Mouse (Mus musculus) myocyte (in vitro differentiated cells): ENCODE results near the gene Bsnd.

Experiments used
- CEBPB ChIP-seq: IDR thresholded peaks from 2 replicates; pipeline ENCODE4 v1.6.1; 2011; ENCODE audit warnings: mild to moderate bottlenecking, moderate library complexity; ENCODE audit not compliant: poor library complexity, insufficient read depth, severe bottlenecking
- E2F4 ChIP-seq: IDR thresholded peaks from one replicate; pipeline ENCODE4 v1.6.1; 2011; ENCODE audit warnings: mild to moderate bottlenecking, control low read depth, moderate library complexity; ENCODE audit not compliant: insufficient read depth
- MAX ChIP-seq: IDR thresholded peaks from one replicate; pipeline ENCODE4 v1.6.1; 2011; ENCODE audit warnings: low read depth, mild to moderate bottlenecking, control low read depth
- MYOD1 ChIP-seq, 3 experiments: IDR thresholded peaks; one replicate each; pipeline ENCODE4 v1.6.1; 2011; ENCODE audit warnings: control low read depth in 2 of 3, low read depth in 2 of 3, mild to moderate bottlenecking in 2 of 3, moderate library complexity in 1 of 3; ENCODE audit not compliant: insufficient read length in 2 of 3, control insufficient read depth in 1 of 3
- MYOG ChIP-seq, 3 experiments: IDR thresholded peaks; one replicate each; pipeline ENCODE4 v1.6.1; 2011; ENCODE audit warnings: control low read depth in 2 of 3, low read depth in 2 of 3, mild to moderate bottlenecking in 2 of 3; ENCODE audit not compliant: insufficient read length in 2 of 3, control insufficient read depth in 1 of 3, insufficient read depth in 1 of 3
- POLR2A ChIP-seq: IDR thresholded peaks from one replicate; pipeline ENCODE4 v1.6.1; 2011; ENCODE audit warnings: low read depth, mild to moderate bottlenecking, control low read depth, moderate library complexity; ENCODE audit not compliant: insufficient read length
- POLR2AphosphoS2 ChIP-seq: IDR thresholded peaks from one replicate; pipeline ENCODE4 v1.6.1; 2011; ENCODE audit warnings: low read depth, control low read depth; ENCODE audit not compliant: insufficient read length
- REST ChIP-seq: IDR thresholded peaks from one replicate; pipeline ENCODE4 v1.6.1; 2011; ENCODE audit warnings: mild to moderate bottlenecking, control low read depth, moderate library complexity; ENCODE audit not compliant: insufficient read depth, insufficient read length
- SRF ChIP-seq: IDR thresholded peaks from one replicate; pipeline ENCODE4 v1.6.1; 2011; ENCODE audit warnings: low read depth; ENCODE audit not compliant: control insufficient read depth, insufficient read length
- TCF12 ChIP-seq: IDR thresholded peaks from one replicate; pipeline ENCODE4 v1.6.1; 2011; ENCODE audit warnings: mild to moderate bottlenecking, control low read depth; ENCODE audit not compliant: poor library complexity, insufficient read depth, severe bottlenecking
- TCF3 ChIP-seq: IDR thresholded peaks from one replicate; pipeline ENCODE4 v1.6.1; 2011; ENCODE audit warnings: low read depth, control low read depth; ENCODE audit not compliant: insufficient read length
- USF1 ChIP-seq: IDR thresholded peaks from one replicate; pipeline ENCODE4 v1.6.1; 2011; ENCODE audit warnings: low read depth, mild to moderate bottlenecking, control low read depth, moderate library complexity

- TF ChIP-seq SRF (no peak), POLR2A (no peak), TCF12 (no peak), MYOD1 (IDR thresholded peaks at IDR 0.05; ENCODE audit: control insufficient read depth in 1 of 3, insufficient read length in 2 of 3, low read depth in 2 of 3) (no peak), POLR2AphosphoS2 (no peak), TCF3 (no peak), MAX (no peak), REST (no peak), USF1 (no peak), CEBPB (no peak), E2F4 (no peak), MYOG (IDR thresholded peaks at IDR 0.05; ENCODE audit: control insufficient read depth in 1 of 3, insufficient read depth in 1 of 3, insufficient read length in 2 of 3, low read depth in 2 of 3) (no peak)
Observed at GRCm38 (mm10) chr4:106483215-106483727, 8.8 kb downstream of the Bsnd start.
